Mouse (Mus musculus) forebrain, embryonic 13.5 days (tissue): ENCODE data around the gene Rrp1b. TPM values are rescaled to one million over a fixed set of nuclear protein-coding genes. Genes with fewer than 3 reads are reported as not detected.
"Not testable (repeated sequence)": the region's sequence is repeated elsewhere in the genome, so short reads cannot be mapped to it uniquely, and the experiment has no call there.

Experiments used
- ATAC-seq: fragments of 200-750 bp; cut with Nextera tagmentation; 2 replicates; pipeline ENCODE4 v1.8.0; 2017
- H3K27ac ChIP-seq: fragments of 300-500 bp; sonication (generic); 2 replicates; pipeline ENCODE4 v1.5.1; 2015; ENCODE audit warnings: inconsistent platforms, mild to moderate bottlenecking, moderate library complexity
- H3K27me3 ChIP-seq: fragments of 300-500 bp; sonication (generic); 2 replicates; pipeline ENCODE4 v1.6.1; 2015; ENCODE audit warnings: mild to moderate bottlenecking, inconsistent platforms
- H3K36me3 ChIP-seq: fragments of 300-500 bp; sonication (generic); 2 replicates; pipeline ENCODE4 v1.6.1; 2015; ENCODE audit warnings: mild to moderate bottlenecking, inconsistent platforms; ENCODE audit not compliant: poor library complexity, severe bottlenecking
- H3K4me1 ChIP-seq: fragments of 300-500 bp; sonication (generic); 2 replicates; pipeline ENCODE4 v1.6.1; 2015; ENCODE audit warnings: inconsistent platforms
- H3K4me2 ChIP-seq: fragments of 300-500 bp; sonication (generic); 2 replicates; pipeline ENCODE4 v1.6.1; 2015; ENCODE audit warnings: inconsistent platforms, mild to moderate bottlenecking, moderate library complexity
- H3K4me3 ChIP-seq: fragments of 300-500 bp; sonication (generic); 2 replicates; pipeline ENCODE4 v1.5.1; 2015; ENCODE audit warnings: mild to moderate bottlenecking, inconsistent platforms
- H3K9ac ChIP-seq: fragments of 300-500 bp; sonication (generic); 2 replicates; pipeline ENCODE4 v1.6.1; 2015; ENCODE audit warnings: mild to moderate bottlenecking, inconsistent platforms
- H3K9me3 ChIP-seq: fragments of 300-500 bp; sonication (generic); replicated peaks from 2 replicates; pipeline ENCODE4 v1.6.1; 2016; ENCODE audit warnings: inconsistent platforms
- WGBS: fragments of 180-500 bp; shearing (Covaris S2); methylation state at CpG from one replicate; pipeline ENCODE4 v1.1.7; 2015; 5-methylcytosine and 5-hydroxymethylcytosine counted together
- polyA plus RNA-seq: library from polyadenylated mRNA; unstranded; fragments of >200 nt; fragmentation: Nextera tagmentation; extraction: Ambion mirVana; gene quantifications from 2 replicates; pipeline ENCODE4 v1.2.1, GENCODE M21; 2015

The Rrp1b gene
- polyA plus RNA-seq, 1 experiment from 2014 or later = 52.8 TPM

DNA sequence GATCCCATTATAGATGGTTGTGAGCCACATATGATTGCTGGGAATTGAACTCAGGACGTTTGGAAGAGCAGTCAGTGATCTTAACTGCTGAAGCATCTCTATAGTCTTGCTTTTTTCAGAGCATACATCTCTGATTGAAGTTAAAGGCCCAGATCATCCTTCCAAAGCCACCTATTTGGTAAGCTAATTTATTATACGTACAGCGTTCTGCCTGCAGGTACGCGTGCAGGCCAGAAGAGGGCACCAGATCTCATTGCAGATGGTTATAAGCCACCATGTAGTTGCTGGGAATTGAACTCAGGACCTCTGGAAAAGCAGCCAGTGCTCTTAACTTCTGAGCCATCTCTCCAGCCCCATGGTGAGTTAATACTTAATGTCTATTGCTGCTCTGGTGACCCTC is 57.0 kb downstream of the Rrp1b start:
- no peaks in the 10 kb centered on the region for H3K36me3 ChIP-seq
- H3K9ac ChIP-seq = no peak overlapping the region
- H3K4me1 ChIP-seq = peaks cover 9% of the 10 kb centered on the region
- H3K9me3 ChIP-seq = no peaks in the 10 kb centered on the region; the same call in 1 of the 2 replicates
- H3K27me3 ChIP-seq = no peaks in the 10 kb centered on the region
- no peak overlapping the region for H3K4me2 ChIP-seq
- no peak for ATAC-seq
- H3K4me3 ChIP-seq = no peak overlapping the region
- H3K27ac ChIP-seq = no peak overlapping the region
- 86% methylated on average over 5 of the region's 5 CpGs for WGBS

GRCm38 (mm10) chr17:32097676-32098075 is 61.8 kb downstream of the Rrp1b start:
- no peaks in the 10 kb centered on the region for H3K36me3 ChIP-seq
- no peak overlapping the region for H3K27ac ChIP-seq
- no peak overlapping the region for H3K4me3 ChIP-seq
- H3K9ac ChIP-seq = no peak overlapping the region
- WGBS = 89% methylated on average over 1 of the region's 1 CpGs
- ATAC-seq = no peak
- peaks cover 11% of the 10 kb centered on the region; the same call in 1 of the 2 replicates for H3K4me1 ChIP-seq
- H3K27me3 ChIP-seq = peaks cover 14% of the 10 kb centered on the region
- no peaks in the 10 kb centered on the region; the same call in 1 of the 2 replicates for H3K9me3 ChIP-seq
- H3K4me2 ChIP-seq = no peak overlapping the region

- H3K4me2 ChIP-seq, H3K9ac ChIP-seq, H3K36me3 ChIP-seq, H3K27ac ChIP-seq, H3K9me3 ChIP-seq, ATAC-seq, H3K4me3 ChIP-seq: not testable (repeated sequence)
- WGBS = 85% methylated on average over 5 of the region's 6 CpGs
- Histone ChIP-seq H3K4me1 (peaks cover 11% of the 10 kb centered on the region; the same call in 1 of the 2 replicates), H3K27me3 (peaks cover 19% of the 10 kb centered on the region)
Measured at GRCm38 (mm10) chr17:32098905-32099304, 63.0 kb downstream of the Rrp1b start.

- peak overlapping the region; percentile 91 for H3K4me2 ChIP-seq
- ATAC-seq = no peak
- H3K4me1 ChIP-seq = peaks cover 11% of the 10 kb centered on the region; the same call in 1 of the 2 replicates
- H3K9ac ChIP-seq = peak overlapping the region; percentile 68
- H3K4me3 ChIP-seq = peak overlapping the region; percentile 50
- H3K36me3 ChIP-seq = no peaks in the 10 kb centered on the region
- no peaks in the 10 kb centered on the region for H3K9me3 ChIP-seq
- 27% methylated on average over 8 of the region's 8 CpGs for WGBS
- no peak overlapping the region for H3K27ac ChIP-seq
- peaks cover 19% of the 10 kb centered on the region for H3K27me3 ChIP-seq
Measured at GRCm38 (mm10) chr17:32099574-32099942, 63.7 kb downstream of the Rrp1b start.

DNA sequence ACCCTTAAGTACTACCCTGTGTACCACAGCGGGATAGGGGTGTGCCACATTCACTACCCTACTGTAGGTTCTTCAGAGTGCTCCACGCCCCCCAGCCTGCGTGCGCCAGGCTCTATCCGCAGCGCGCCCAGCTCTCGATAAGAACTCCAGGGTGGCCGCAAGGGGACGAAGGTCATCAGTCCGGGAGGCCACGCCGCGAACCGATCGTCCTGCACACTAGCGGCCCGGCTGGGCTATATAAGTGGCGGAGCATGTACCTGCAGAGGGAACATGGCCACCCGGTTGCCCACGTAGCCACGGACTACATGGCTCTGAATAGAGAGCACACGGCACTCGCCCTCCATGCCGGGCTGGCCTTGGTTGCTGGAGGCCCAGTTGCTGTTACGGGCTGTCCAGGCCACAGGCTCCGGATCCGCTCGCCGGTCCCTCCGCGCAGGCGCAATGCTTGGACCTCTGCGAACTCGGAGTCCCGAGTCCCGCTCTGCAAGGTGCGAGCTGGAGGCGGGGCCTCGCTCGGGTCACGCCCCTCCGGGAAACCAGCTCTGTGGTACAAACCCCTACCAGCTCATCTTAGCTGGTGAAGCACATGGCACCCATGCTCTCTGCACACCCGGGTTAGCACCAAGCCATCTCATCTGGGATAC is 64.2 kb downstream of the Rrp1b start:
- Histone ChIP-seq H3K27ac (no peak overlapping the region), H3K4me1 (peaks cover 11% of the 10 kb centered on the region; the same call in 1 of the 2 replicates), H3K4me2 (peak overlapping the region; percentile 91), H3K27me3 (peaks cover 22% of the 10 kb centered on the region), H3K4me3 (peak overlapping the region; percentile 50), H3K36me3 (no peaks in the 10 kb centered on the region), H3K9me3 (no peaks in the 10 kb centered on the region), H3K9ac (peak overlapping the region; percentile 68)
- under 1% methylated on average over 44 of the region's 44 CpGs for WGBS
- ATAC-seq = peak; percentile 74

- H3K27ac ChIP-seq = no peak overlapping the region
- H3K4me3 ChIP-seq = no peak overlapping the region
- no peaks in the 10 kb centered on the region for H3K9me3 ChIP-seq
- no peak overlapping the region for H3K9ac ChIP-seq
- no peaks in the 10 kb centered on the region for H3K36me3 ChIP-seq
- no peak for ATAC-seq
- H3K27me3 ChIP-seq = peaks cover 25% of the 10 kb centered on the region
- H3K4me2 ChIP-seq = no peak overlapping the region
- WGBS = 29% methylated on average over 4 of the region's 4 CpGs
- H3K4me1 ChIP-seq = peaks cover 11% of the 10 kb centered on the region; the same call in 1 of the 2 replicates
Measured at GRCm38 (mm10) chr17:32103054-32103453, 67.2 kb downstream of the Rrp1b start.

DNA sequence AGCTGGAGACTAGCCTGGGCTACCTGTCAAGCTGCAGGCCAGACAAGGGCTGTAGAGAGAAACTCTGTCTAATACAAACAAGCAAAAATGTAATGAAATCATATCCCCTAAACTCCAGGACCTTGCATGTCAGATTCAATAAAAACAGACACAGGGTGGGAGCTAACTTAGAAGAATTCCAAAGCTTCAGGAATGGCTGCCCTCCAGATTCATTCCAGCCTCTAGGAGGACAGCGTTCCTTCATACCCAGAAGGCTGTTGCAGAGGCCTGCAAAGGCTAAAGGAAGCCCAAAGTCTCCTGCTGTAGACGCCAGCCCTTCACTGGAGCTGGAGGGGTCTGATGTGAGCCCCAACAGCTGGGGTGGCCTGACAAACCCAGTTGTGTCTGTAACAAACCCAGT is 70.5 kb downstream of the Rrp1b start:
- ATAC-seq = no peak
- H3K4me1 ChIP-seq = no peaks in the 10 kb centered on the region
- no peak overlapping the region for H3K27ac ChIP-seq
- 77% methylated on average over 2 of the region's 2 CpGs for WGBS
- H3K27me3 ChIP-seq = peaks cover 11% of the 10 kb centered on the region; the same call in 1 of the 2 replicates
- no peaks in the 10 kb centered on the region for H3K9me3 ChIP-seq
- H3K4me3 ChIP-seq = no peak overlapping the region
- no peaks in the 10 kb centered on the region for H3K36me3 ChIP-seq
- H3K9ac ChIP-seq = no peak overlapping the region
- no peak overlapping the region for H3K4me2 ChIP-seq

GRCm38 (mm10) chr17:32107877-32108276 is 72.0 kb downstream of the Rrp1b start:
- Histone ChIP-seq H3K27ac (no peak overlapping the region), H3K36me3 (no peaks in the 10 kb centered on the region), H3K9ac (no peak overlapping the region), H3K27me3 (peaks cover 15% of the 10 kb centered on the region), H3K9me3 (no peaks in the 10 kb centered on the region), H3K4me3 (no peak overlapping the region), H3K4me2 (no peak overlapping the region), H3K4me1 (no peaks in the 10 kb centered on the region)
- ATAC-seq = no peak
- WGBS = 67% methylated on average over 5 of the region's 5 CpGs

- not testable (repeated sequence) for H3K27ac ChIP-seq, ATAC-seq, H3K4me1 ChIP-seq, H3K9me3 ChIP-seq, H3K4me3 ChIP-seq, H3K4me2 ChIP-seq, H3K9ac ChIP-seq, H3K36me3 ChIP-seq
- peaks cover 16% of the 10 kb centered on the region for H3K27me3 ChIP-seq
- 82% methylated on average over 5 of the region's 5 CpGs for WGBS
Measured at GRCm38 (mm10) chr17:32108320-32109011, 72.6 kb downstream of the Rrp1b start.

GRCm38 (mm10) chr17:32109201-32109940 is 73.5 kb downstream of the Rrp1b start:
- Histone ChIP-seq H3K36me3 (no peaks in the 10 kb centered on the region), H3K4me3 (no peak overlapping the region), H3K9ac (no peak overlapping the region), H3K4me1 (peaks cover 12% of the 10 kb centered on the region), H3K27me3 (peaks cover 25% of the 10 kb centered on the region), H3K27ac (no peak overlapping the region), H3K4me2 (no peak overlapping the region), H3K9me3 (no peaks in the 10 kb centered on the region)
- WGBS = 71% methylated on average over 6 of the region's 6 CpGs
- no peak for ATAC-seq

- Histone ChIP-seq H3K27me3 (peaks cover 26% of the 10 kb centered on the region), H3K4me1 (peaks cover 13% of the 10 kb centered on the region), H3K9me3 (no peaks in the 10 kb centered on the region), H3K9ac (no peak overlapping the region), H3K36me3 (no peaks in the 10 kb centered on the region), H3K27ac (no peak overlapping the region), H3K4me2 (no peak overlapping the region), H3K4me3 (no peak overlapping the region)
- no peak for ATAC-seq
- WGBS = 55% methylated on average over 2 of the region's 2 CpGs
Measured at GRCm38 (mm10) chr17:32110424-32110823, 74.5 kb downstream of the Rrp1b start.
